19 mouse cellular contexts compared by ENCODE assay signal in the genomic region with DNA sequence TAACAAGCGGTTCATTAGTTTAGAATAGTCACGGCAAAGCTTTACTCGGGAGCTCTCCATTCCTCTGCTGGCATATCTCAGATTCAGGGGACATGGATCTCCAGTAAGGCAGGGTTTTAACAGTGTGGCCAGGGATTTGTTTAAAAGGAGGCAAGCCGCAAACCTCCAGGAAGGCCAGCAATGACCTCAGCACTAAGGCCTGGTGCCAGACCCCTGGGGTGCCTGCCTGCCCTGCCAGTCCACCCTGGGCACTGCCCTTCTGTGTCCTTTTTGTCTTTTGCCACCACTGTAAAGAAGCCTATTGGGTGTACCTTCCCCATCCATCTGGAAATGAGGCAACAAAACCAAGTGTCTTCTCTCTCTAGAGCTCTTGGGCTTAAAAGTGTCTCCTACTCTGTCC. TPM values are rescaled to one million over a fixed set of nuclear protein-coding genes. Genes with fewer than 3 reads are reported as not detected.
DNase-seq lines count a peak whose midpoint lies in the region; ATAC-seq and TF ChIP-seq lines count a peak whose summit lies in the region.
"Had no signal": no experiment of that assay in that cellular context is flagged by ENCODE, and none has a peak within 500 bp of the region (broad histone marks: within the 10 kb centered on the region; RNA-seq: fewer than 3 reads in every experiment).

No protein-coding gene starts in this region.

- ATAC-seq in hindbrain, postnatal 0 days, result peak; percentile 68; the same call in 1 of the 2 replicates
- ATAC-seq in hindbrain, embryonic 13.5 days (ENCODE audit: low FRiP score), result no peak
- no peak for ATAC-seq in stomach, postnatal 0 days (ENCODE audit: low FRiP score, low TSS enrichment)

- TF ChIP-seq CTCF in hindbrain, postnatal 0 days (IDR thresholded peaks at IDR 0.05; ENCODE audit: low read depth), result no peak
- TF ChIP-seq CTCF in stomach, postnatal 0 days (IDR thresholded peaks at IDR 0.05; ENCODE audit: low read depth), result no peak

- H3K27ac ChIP-seq in hindbrain, postnatal 0 days, result peak overlapping the region; percentile 26; the same call in 1 of the 2 replicates
- H3K27ac ChIP-seq in hindbrain, embryonic 13.5 days, result no peak overlapping the region
- H3K27ac ChIP-seq in stomach, postnatal 0 days (replicated peaks), result no peak overlapping the region
- H3K27ac ChIP-seq: embryonic facial prominence, embryonic 12.5 days; forebrain, embryonic 10.5 days; hindbrain, embryonic 12.5 days; limb, embryonic 10.5 days; liver, embryonic 14.5 days; stomach, embryonic 15.5 days had no signal

- no peak overlapping the region for H3K9ac ChIP-seq in hindbrain, postnatal 0 days (replicated peaks; ENCODE audit: low read length)
- no peak overlapping the region for H3K9ac ChIP-seq in hindbrain, embryonic 13.5 days
- no peak overlapping the region for H3K9ac ChIP-seq in stomach, postnatal 0 days (ENCODE audit: low read length)
- H3K9ac ChIP-seq: embryonic facial prominence, embryonic 12.5 days; hindbrain, embryonic 12.5 days; liver, embryonic 14.5 days; stomach, embryonic 15.5 days had no signal

- no peak overlapping the region for H3K4me3 ChIP-seq in hindbrain, postnatal 0 days (ENCODE audit: low read length)
- H3K4me3 ChIP-seq in hindbrain, embryonic 13.5 days, result no peak overlapping the region
- no peak overlapping the region for H3K4me3 ChIP-seq in stomach, postnatal 0 days (ENCODE audit: low read depth, low read length)
- H3K4me3 ChIP-seq: embryonic facial prominence, embryonic 12.5 days; forebrain, embryonic 10.5 days; hindbrain, embryonic 12.5 days; limb, embryonic 10.5 days; stomach, embryonic 15.5 days had no signal

- H3K9me3 ChIP-seq in hindbrain, postnatal 0 days (ENCODE audit: low read length), result no peaks in the 10 kb centered on the region
- H3K9me3 ChIP-seq in hindbrain, embryonic 13.5 days, result no peaks in the 10 kb centered on the region
- no peaks in the 10 kb centered on the region for H3K9me3 ChIP-seq in stomach, postnatal 0 days (ENCODE audit: control insufficient read depth, low read length)
- H3K9me3 ChIP-seq: embryonic facial prominence, embryonic 12.5 days; forebrain, embryonic 10.5 days; hindbrain, embryonic 12.5 days; limb, embryonic 10.5 days; stomach, embryonic 15.5 days had no signal

- H3K4me2 ChIP-seq in hindbrain, postnatal 0 days (ENCODE audit: low read depth, low read length), result no peak overlapping the region
- H3K4me2 ChIP-seq in hindbrain, embryonic 13.5 days, result no peak overlapping the region
- H3K4me2 ChIP-seq in stomach, postnatal 0 days (replicated peaks; ENCODE audit: low read depth), result no peak overlapping the region
- H3K4me2 ChIP-seq: embryonic facial prominence, embryonic 12.5 days; hindbrain, embryonic 12.5 days; midbrain, embryonic 11.5 days; stomach, embryonic 15.5 days had no signal

- DNase-seq in adrenal gland, adult 2 months, result peak; percentile 34
- DNase-seq in adrenal gland, postnatal 4 days (ENCODE audit: low spot score in 2 of 2), result no peak
- DNase-seq in hindbrain, postnatal 0 days (ENCODE audit: low spot score), result peak; percentile 27
- DNase-seq in cerebellum, adult 11-12 months, result peak; percentile 95
- DNase-seq in fibroblast of lung, adult 2 months (ENCODE audit: low read depth), result peak; percentile 62
- no peak for DNase-seq in stomach, postnatal 0 days (ENCODE audit: low spot score)
- DNase-seq in kidney, postnatal 4 days, result no peak
- DNase-seq: heart, adult 11 months; kidney, adult 9 months; lung, postnatal 14 days; thymus, postnatal 4 days had no signal

- no peak for TF ChIP-seq EP300 in stomach, postnatal 0 days (optimal IDR thresholded peaks at IDR 0.05)

- peaks cover 19% of the 10 kb centered on the region for H3K36me3 ChIP-seq in hindbrain, postnatal 0 days (ENCODE audit: insufficient read depth, low read length)
- H3K36me3 ChIP-seq in hindbrain, embryonic 13.5 days, result peaks cover 68% of the 10 kb centered on the region
- H3K36me3 ChIP-seq in stomach, postnatal 0 days (ENCODE audit: control insufficient read depth, insufficient read depth, low read length), result peaks cover 9% of the 10 kb centered on the region; the same call in 1 of the 2 replicates

- WGBS in hindbrain, postnatal 0 days, result 61% methylated on average over 4 of the region's 4 CpGs
- 91% methylated on average over 4 of the region's 4 CpGs for WGBS in hindbrain, embryonic 13.5 days
- 60% methylated on average over 4 of the region's 4 CpGs for WGBS in stomach, postnatal 0 days

- H3K27me3 ChIP-seq in hindbrain, postnatal 0 days (ENCODE audit: insufficient read depth, low read length), result no peaks in the 10 kb centered on the region
- H3K27me3 ChIP-seq in hindbrain, embryonic 13.5 days, result no peaks in the 10 kb centered on the region
- H3K27me3 ChIP-seq in stomach, postnatal 0 days (ENCODE audit: control insufficient read depth, insufficient read depth, low read length), result no peaks in the 10 kb centered on the region
- H3K27me3 ChIP-seq: embryonic facial prominence, embryonic 12.5 days; hindbrain, embryonic 12.5 days; stomach, embryonic 15.5 days had no signal

- no peaks in the 10 kb centered on the region for H3K4me1 ChIP-seq in hindbrain, postnatal 0 days (ENCODE audit: insufficient read depth, low read length)
- peaks cover 11% of the 10 kb centered on the region; the same call in 1 of the 2 replicates for H3K4me1 ChIP-seq in hindbrain, embryonic 13.5 days (replicated peaks)
- no peaks in the 10 kb centered on the region for H3K4me1 ChIP-seq in stomach, postnatal 0 days (replicated peaks; ENCODE audit: control insufficient read depth, insufficient read depth)
- H3K4me1 ChIP-seq: embryonic facial prominence, embryonic 12.5 days; stomach, embryonic 15.5 days had no signal

RNA-seq across cellular contexts. Expression of a gene that starts 31.7 kb away (rescaled TPM):
- 10 to 100 TPM; 71.4 to 81.3 TPM for total RNA-seq in adrenal gland, adult 2 months (2021)
- polyA plus RNA-seq in adrenal gland, adult 2 months (2012; rRNA removed), result 28.1 and 29.3 TPM in 2 replicates
- total RNA-seq in adrenal gland, postnatal 4 days (2021), result 10 to 100 TPM; 78.2 to 79.1 TPM
- total RNA-seq in hindbrain, postnatal 0 days (2014; rRNA removed), result 78.4 and 89.7 TPM in 2 replicates
- polyA plus RNA-seq in hindbrain, postnatal 0 days (2015; fragmentation: Nextera tagmentation; extraction: Ambion mirVana), result 284 and 287 TPM in 2 replicates
- polyA plus RNA-seq in hindbrain, embryonic 13.5 days (2015; fragmentation: Nextera tagmentation; extraction: Ambion mirVana), result 227 TPM in 2 replicates
- 209 and 218 TPM in 2 replicates for polyA plus RNA-seq in stomach, postnatal 0 days (2015; fragmentation: Nextera tagmentation; extraction: Ambion mirVana)

Comparison
In these comparisons a context has a peak if more than half of its experiments do, and no peak if none do; other contexts are left out.
1. DNase-seq: peak in adrenal gland, adult 2 months (single experiment), hindbrain, postnatal 0 days (single experiment), cerebellum, adult 11-12 months (single experiment) and fibroblast of lung, adult 2 months (single experiment); none in adrenal gland, postnatal 4 days (0 of 2), stomach, postnatal 0 days (single experiment) and kidney, postnatal 4 days (0 of 2).